Mouse (Mus musculus) kidney, embryonic 15.5 days (tissue): ENCODE results near the gene Tubb3. TPM values are rescaled to one million over a fixed set of nuclear protein-coding genes. Genes with fewer than 3 reads are reported as not detected.

ENCODE experiments used
- ATAC-seq: fragments of 200-750 bp; cut with Nextera tagmentation; replicated peaks from 2 replicates; pipeline ENCODE4 v1.8.0; 2017; ENCODE audit warnings: moderate TSS enrichment; ENCODE audit not compliant: low FRiP score
- H3K27ac ChIP-seq: fragments of 300-500 bp; sonication (generic); 2 replicates; pipeline ENCODE4 v1.5.1; 2015; ENCODE audit warnings: mild to moderate bottlenecking, inconsistent platforms
- H3K27me3 ChIP-seq: fragments of 300-500 bp; sonication (generic); 2 replicates; pipeline ENCODE4 v1.6.1; 2015; ENCODE audit warnings: inconsistent platforms
- H3K36me3 ChIP-seq: fragments of 300-500 bp; sonication (generic); 2 replicates; pipeline ENCODE4 v1.6.1; 2015; ENCODE audit warnings: inconsistent platforms
- H3K4me1 ChIP-seq: fragments of 300-500 bp; sonication (generic); 2 replicates; pipeline ENCODE4 v1.6.1; 2015; ENCODE audit warnings: inconsistent platforms
- H3K4me2 ChIP-seq: fragments of 300-500 bp; sonication (generic); 2 replicates; pipeline ENCODE4 v1.6.1; 2015; ENCODE audit warnings: moderate library complexity, mild to moderate bottlenecking, inconsistent platforms
- H3K4me3 ChIP-seq: fragments of 300-500 bp; sonication (generic); replicated peaks from 2 replicates; pipeline ENCODE4 v1.5.1; 2015; ENCODE audit warnings: mild to moderate bottlenecking, inconsistent platforms
- H3K9ac ChIP-seq: fragments of 300-500 bp; sonication (generic); 2 replicates; pipeline ENCODE4 v1.6.1; 2015; ENCODE audit warnings: mild to moderate bottlenecking, inconsistent platforms
- H3K9me3 ChIP-seq: fragments of 300-500 bp; sonication (generic); replicated peaks from 2 replicates; pipeline ENCODE4 v1.6.1; 2016; ENCODE audit warnings: inconsistent platforms
- WGBS: fragments of 180-500 bp; shearing (Covaris S2); methylation state at CpG from one replicate; pipeline ENCODE4 v1.1.7; 2015; ENCODE audit warnings: mixed read lengths; 5-methylcytosine and 5-hydroxymethylcytosine counted together
- polyA plus RNA-seq: library from polyadenylated mRNA; unstranded; fragments of >200 nt; fragmentation: Nextera tagmentation; extraction: Ambion mirVana; gene quantifications from 2 replicates; pipeline ENCODE4 v1.2.1, GENCODE M21; 2015

Gene Tubb3
- polyA plus RNA-seq, 1 experiment from 2014 or later, result 22.0 TPM

DNA sequence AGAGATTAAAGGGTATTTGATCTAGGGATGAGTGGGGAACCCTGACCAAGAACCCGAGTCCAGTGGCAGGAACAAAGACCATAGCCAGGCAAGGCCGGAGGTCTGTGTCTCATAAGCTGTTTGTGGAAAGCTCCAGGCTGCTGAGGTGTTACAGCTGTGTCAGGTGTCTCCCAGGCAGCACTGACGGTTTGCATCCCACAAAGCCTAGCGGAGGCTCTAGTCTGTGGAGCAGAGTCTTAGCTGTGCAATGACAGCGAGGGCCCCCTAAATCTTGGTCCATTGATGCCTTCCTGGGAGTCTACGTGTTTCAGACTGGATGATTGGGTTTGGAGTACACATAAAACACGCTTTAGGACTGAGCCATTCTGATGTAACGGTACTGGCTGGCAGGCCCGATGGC is 9.3 kb upstream of the Tubb3 start:
- Histone ChIP-seq H3K27ac (no peak overlapping the region), H3K4me2 (no peak overlapping the region), H3K36me3 (peaks cover 66% of the 10 kb centered on the region), H3K9me3 (no peaks in the 10 kb centered on the region), H3K27me3 (peaks cover under 1% of the 10 kb centered on the region; the same call in 1 of the 2 replicates), H3K9ac (no peak overlapping the region), H3K4me3 (no peak overlapping the region), H3K4me1 (0 out of 2 replicates have a peak, but pooled peaks cover 4% of the 10 kb centered on the region)
- 86% methylated on average over 9 of the region's 9 CpGs for WGBS
- ATAC-seq, result no peak

- 0 out of 2 replicates have a peak, but pooled peaks cover 4% of the 10 kb centered on the region for H3K4me1 ChIP-seq
- H3K27ac ChIP-seq, result no peak overlapping the region
- H3K27me3 ChIP-seq, result peaks cover 9% of the 10 kb centered on the region
- ATAC-seq, result no peak
- no peaks in the 10 kb centered on the region for H3K9me3 ChIP-seq
- no peak overlapping the region for H3K9ac ChIP-seq
- H3K36me3 ChIP-seq, result peaks cover 57% of the 10 kb centered on the region
- H3K4me3 ChIP-seq, result no peak overlapping the region
- 90% methylated on average over 9 of the region's 9 CpGs for WGBS
- H3K4me2 ChIP-seq, result no peak overlapping the region
Measured at GRCm38 (mm10) chr8:123402730-123403326, 8.4 kb upstream of the Tubb3 start.

GRCm38 (mm10) chr8:123404521-123404920 is 6.7 kb upstream of the Tubb3 start:
- no peak for ATAC-seq
- H3K9ac ChIP-seq, result no peak overlapping the region
- 27% methylated on average over 8 of the region's 8 CpGs for WGBS

GRCm38 (mm10) chr8:123406786-123407185 is 4.4 kb upstream of the Tubb3 start, which contains the start of gene Mc1r:
TSS of gene Mc1r (plus strand) at chr8:123407107.
- no peaks in the 10 kb centered on the region for H3K9me3 ChIP-seq
- H3K4me2 ChIP-seq, result no peak within 1 kb of the TSS
- peaks cover 47% of the 10 kb centered on the region for H3K27me3 ChIP-seq
- 8% methylated on average over 4 of the region's 4 CpGs for WGBS
- no peak for ATAC-seq
- peaks cover 31% of the 10 kb centered on the region for H3K4me1 ChIP-seq
- peaks cover 18% of the 10 kb centered on the region for H3K36me3 ChIP-seq
- H3K9ac ChIP-seq, result no peak within 1 kb of the TSS
- H3K4me3 ChIP-seq, result no peak within 1 kb of the TSS
- no peak within 1 kb of the TSS for H3K27ac ChIP-seq

More at GRCm38 (mm10) chr8:123404521-123404920, 6.7 kb upstream of the Tubb3 start:
- Histone ChIP-seq H3K9me3 (no peaks in the 10 kb centered on the region), H3K4me2 (no peak overlapping the region), H3K4me1 (peaks cover 10% of the 10 kb centered on the region; the same call in 1 of the 2 replicates), H3K27ac (no peak overlapping the region), H3K36me3 (peaks cover 40% of the 10 kb centered on the region), H3K4me3 (no peak overlapping the region), H3K27me3 (peaks cover 24% of the 10 kb centered on the region)

- ATAC-seq, result no peak
- H3K27ac ChIP-seq, result no peak overlapping the region
- no peak overlapping the region for H3K4me3 ChIP-seq
- no peak overlapping the region for H3K9ac ChIP-seq
- peaks cover 55% of the 10 kb centered on the region for H3K27me3 ChIP-seq
- H3K4me1 ChIP-seq, result peaks cover 33% of the 10 kb centered on the region
- WGBS, result 91% methylated on average over 13 of the region's 13 CpGs
- H3K36me3 ChIP-seq, result peaks cover 10% of the 10 kb centered on the region
- no peaks in the 10 kb centered on the region for H3K9me3 ChIP-seq
- no peak overlapping the region for H3K4me2 ChIP-seq
Measured at GRCm38 (mm10) chr8:123407612-123408011, 3.6 kb upstream of the Tubb3 start.

- Histone ChIP-seq H3K4me1 (peaks cover 33% of the 10 kb centered on the region), H3K9me3 (no peaks in the 10 kb centered on the region), H3K27ac (no peak overlapping the region), H3K36me3 (no peaks in the 10 kb centered on the region), H3K27me3 (peaks cover 68% of the 10 kb centered on the region), H3K4me3 (no peak overlapping the region), H3K9ac (no peak overlapping the region), H3K4me2 (no peak overlapping the region)
- WGBS, result 76% methylated on average over 9 of the region's 9 CpGs
- no peak for ATAC-seq
Measured at GRCm38 (mm10) chr8:123408586-123409544, 2.4 kb upstream of the Tubb3 start.

DNA sequence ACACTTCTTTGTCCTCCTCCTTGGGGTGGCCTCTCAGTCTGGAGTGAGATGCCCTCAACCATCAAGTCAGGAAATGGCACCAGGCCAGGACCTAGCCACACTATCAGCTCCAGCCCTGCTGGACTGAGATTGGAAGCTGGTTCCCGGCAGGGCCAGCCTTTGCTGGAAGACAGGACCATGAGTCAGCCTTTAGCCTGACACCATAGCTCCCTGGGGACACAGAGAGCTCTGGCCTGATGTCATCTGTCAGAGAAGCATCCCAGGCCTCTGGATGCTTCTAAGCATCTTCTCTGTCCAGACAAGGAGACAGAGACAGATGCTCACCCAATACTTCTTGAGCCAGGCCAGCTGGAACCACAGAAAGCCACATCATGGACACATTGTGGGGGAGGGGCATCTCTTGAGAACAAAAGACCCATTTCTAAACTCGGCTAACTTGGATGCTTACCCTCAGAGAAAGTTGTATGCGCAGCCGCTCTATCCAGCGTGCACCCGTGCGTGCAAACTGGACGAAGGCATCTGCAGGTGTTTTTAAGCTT is 1.1 kb upstream of the Tubb3 start:
- Histone ChIP-seq H3K36me3 (no peaks in the 10 kb centered on the region), H3K27ac (no peak overlapping the region), H3K4me1 (peaks cover 29% of the 10 kb centered on the region), H3K9me3 (no peaks in the 10 kb centered on the region), H3K4me3 (no peak overlapping the region), H3K4me2 (no peak overlapping the region), H3K27me3 (peaks cover 72% of the 10 kb centered on the region), H3K9ac (no peak overlapping the region)
- no peak; the same call in 1 of the 2 replicates for ATAC-seq
- 62% methylated on average over 8 of the region's 8 CpGs for WGBS

DNA sequence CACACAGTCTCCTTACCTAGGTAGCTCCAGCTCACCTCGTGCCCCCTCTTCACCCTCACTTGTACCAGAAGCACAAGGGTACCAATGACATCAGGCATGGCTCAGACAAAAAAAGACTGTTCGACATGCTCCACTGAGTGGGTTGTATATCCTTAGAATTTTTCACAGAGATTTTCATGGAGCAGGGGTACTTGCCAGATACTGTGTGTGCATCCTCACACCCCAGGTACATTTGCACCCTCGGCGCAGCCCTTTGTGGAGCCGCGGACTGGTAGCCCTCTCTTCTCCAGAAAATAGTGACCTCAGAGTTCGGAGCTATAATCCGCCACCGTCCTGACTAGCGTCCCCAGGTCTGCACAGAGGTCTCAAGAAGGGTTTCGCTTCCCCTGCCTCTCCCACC is 436 bp upstream of the Tubb3 start:
- H3K4me2 ChIP-seq, result peak overlapping the region; percentile 59
- H3K9ac ChIP-seq, result no peak overlapping the region; the same call in 1 of the 2 replicates
- no peak overlapping the region for H3K27ac ChIP-seq
- no peaks in the 10 kb centered on the region for H3K9me3 ChIP-seq
- peaks cover 29% of the 10 kb centered on the region for H3K4me1 ChIP-seq
- peak overlapping the region; percentile 38 for H3K4me3 ChIP-seq
- ATAC-seq, result no peak
- 8% methylated on average over 11 of the region's 11 CpGs for WGBS
- peaks cover 72% of the 10 kb centered on the region for H3K27me3 ChIP-seq
- H3K36me3 ChIP-seq, result no peaks in the 10 kb centered on the region

- whole genome bisulfite sequencing, result 6% methylated on average over 16 of the region's 16 CpGs
- peak overlapping the region; percentile 59 for H3K4me2 ChIP-seq
- no peaks in the 10 kb centered on the region for H3K9me3 ChIP-seq
- peak overlapping the region; percentile 38 for H3K4me3 ChIP-seq
- peaks cover 29% of the 10 kb centered on the region for H3K4me1 ChIP-seq
- no peak overlapping the region for H3K27ac ChIP-seq
- H3K9ac ChIP-seq, result no peak overlapping the region
- H3K36me3 ChIP-seq, result no peaks in the 10 kb centered on the region
- no peak for ATAC-seq
- H3K27me3 ChIP-seq, result peaks cover 72% of the 10 kb centered on the region
Measured at GRCm38 (mm10) chr8:123411781-123412327, 630 bp downstream of the Tubb3 start.

DNA sequence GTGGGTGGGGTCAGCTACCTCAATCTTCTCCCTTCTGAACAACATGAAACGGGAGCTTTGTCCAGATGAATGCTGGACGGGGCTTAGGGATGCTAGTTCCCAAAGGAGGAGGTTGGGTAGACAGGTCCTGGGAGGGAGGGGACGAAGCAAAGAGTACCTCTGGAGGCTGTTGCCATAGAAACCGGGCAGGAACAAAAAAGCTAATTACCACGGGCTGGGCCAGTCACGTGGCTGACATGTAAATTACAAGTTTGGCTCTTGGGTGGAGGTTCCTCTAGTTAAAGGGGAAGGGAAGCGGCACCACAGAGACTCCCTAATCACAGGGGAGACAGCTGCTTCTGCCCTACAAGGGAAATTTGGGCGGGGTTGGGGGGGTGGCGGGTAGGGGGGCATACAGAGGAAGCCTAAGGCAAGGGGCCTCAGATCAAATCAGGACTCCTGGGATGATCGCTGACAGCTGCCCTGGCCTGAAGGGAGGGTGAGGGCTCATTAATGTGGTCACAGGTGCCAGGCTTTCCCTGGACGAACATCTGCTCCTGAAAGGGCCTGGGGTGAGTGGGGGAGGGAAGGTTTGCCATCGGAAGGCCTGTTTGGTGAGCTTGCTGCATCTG is 1.4 kb downstream of the Tubb3 start:
- ATAC-seq, result no peak
- 2% methylated on average over 12 of the region's 12 CpGs for WGBS
- Histone ChIP-seq H3K4me1 (peaks cover 29% of the 10 kb centered on the region), H3K9ac (no peak overlapping the region), H3K4me2 (no peak overlapping the region), H3K27me3 (peaks cover 64% of the 10 kb centered on the region), H3K27ac (no peak overlapping the region), H3K4me3 (no peak overlapping the region), H3K9me3 (no peaks in the 10 kb centered on the region), H3K36me3 (no peaks in the 10 kb centered on the region)

GRCm38 (mm10) chr8:123414255-123414654 is 3.0 kb downstream of the Tubb3 start:
- Histone ChIP-seq H3K4me2 (no peak overlapping the region), H3K27me3 (peaks cover 51% of the 10 kb centered on the region), H3K9ac (no peak overlapping the region), H3K9me3 (no peaks in the 10 kb centered on the region), H3K4me1 (peaks cover 26% of the 10 kb centered on the region), H3K27ac (no peak overlapping the region), H3K4me3 (no peak overlapping the region), H3K36me3 (no peaks in the 10 kb centered on the region)
- no peak for ATAC-seq
- 9% methylated on average over 9 of the region's 9 CpGs for WGBS
